Mouse (Mus musculus) heart, embryonic 16.5 days (tissue): ENCODE results near the gene Emc4. TPM values are rescaled to one million over a fixed set of nuclear protein-coding genes. Genes with fewer than 3 reads are reported as not detected.

Experiments used
- ATAC-seq: fragments of 200-750 bp; cut with Nextera tagmentation; replicated peaks from 2 replicates; pipeline ENCODE4 v1.8.0; 2017; ENCODE audit warnings: moderate number of reproducible peaks; ENCODE audit not compliant: insufficient read depth, low FRiP score; ENCODE audit errors: extremely low read depth
- H3K27ac ChIP-seq: fragments of 300-500 bp; sonication (generic); 2 replicates; pipeline ENCODE4 v1.5.1; 2014; ENCODE audit warnings: mild to moderate bottlenecking, low read length, control low read depth, moderate library complexity
- H3K27me3 ChIP-seq: fragments of 300-500 bp; sonication (generic); 2 replicates; pipeline ENCODE4 v1.6.1; 2014; ENCODE audit warnings: low read length, mixed read lengths; ENCODE audit not compliant: control insufficient read depth, insufficient read depth
- H3K36me3 ChIP-seq: fragments of 300-500 bp; sonication (generic); 2 replicates; pipeline ENCODE4 v1.6.1; 2014; ENCODE audit not compliant: control insufficient read depth, insufficient read depth
- H3K4me1 ChIP-seq: fragments of 300-500 bp; sonication (generic); 2 replicates; pipeline ENCODE4 v1.6.1; 2014; ENCODE audit warnings: low read length, mixed read lengths; ENCODE audit not compliant: control insufficient read depth, insufficient read depth
- H3K4me2 ChIP-seq: fragments of 300-500 bp; sonication (generic); 2 replicates; pipeline ENCODE4 v1.6.1; 2014; ENCODE audit warnings: low read depth, mild to moderate bottlenecking, control low read depth, low read length
- H3K4me3 ChIP-seq: fragments of 300-500 bp; sonication (generic); 2 replicates; pipeline ENCODE4 v1.5.1; 2014; ENCODE audit warnings: mild to moderate bottlenecking, control low read depth, low read length
- H3K9ac ChIP-seq: fragments of 300-500 bp; sonication (generic); 2 replicates; pipeline ENCODE4 v1.6.1; 2014; ENCODE audit warnings: low read length, control low read depth
- H3K9me3 ChIP-seq: fragments of 300-500 bp; sonication (generic); replicated peaks from 2 replicates; pipeline ENCODE4 v1.6.1; 2016; ENCODE audit warnings: low read length; ENCODE audit not compliant: control insufficient read depth
- WGBS: fragments of 180-500 bp; shearing (Covaris S2); extraction: QIAGEN DNeasy Blood & Tissue Kit; methylation state at CpG from one replicate; pipeline ENCODE4 v1.1.7; 2014; 5-methylcytosine and 5-hydroxymethylcytosine counted together
- polyA plus RNA-seq: library from polyadenylated mRNA; unstranded; fragments of >200 nt; fragmentation: Nextera tagmentation; extraction: Ambion mirVana; gene quantifications from 2 replicates; pipeline ENCODE4 v1.2.1, GENCODE M21; 2015

The Emc4 gene
- polyA plus RNA-seq, 1 experiment from 2014 or later: 98.0 TPM

DNA sequence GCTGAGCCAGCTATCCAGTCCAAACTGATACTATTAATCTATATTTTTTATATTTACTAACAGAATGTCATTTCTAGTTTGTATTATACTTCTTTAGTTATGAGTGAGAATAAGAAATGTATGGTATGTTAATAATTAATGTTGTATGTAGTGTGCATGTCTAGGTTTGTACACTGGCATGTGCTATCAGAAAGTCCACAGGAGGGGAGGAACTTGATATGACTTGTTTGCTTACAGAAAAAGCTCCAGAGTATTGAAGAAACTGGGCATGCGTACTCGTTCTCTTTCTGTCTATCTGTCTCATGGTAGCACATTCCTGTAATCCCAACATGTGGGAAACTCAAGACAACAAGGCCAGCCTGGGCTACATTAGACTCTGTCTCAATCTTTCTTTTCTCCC, 49.6 kb downstream of the Emc4 start:
- no peak for ATAC-seq
- WGBS: 80% methylated on average over 2 of the region's 2 CpGs
- Histone ChIP-seq H3K4me2 (no peak overlapping the region), H3K36me3 (no peaks in the 10 kb centered on the region), H3K4me3 (no peak overlapping the region), H3K4me1 (peaks cover 2% of the 10 kb centered on the region; the same call in 1 of the 2 replicates), H3K9ac (no peak overlapping the region), H3K27me3 (no peaks in the 10 kb centered on the region), H3K27ac (no peak overlapping the region), H3K9me3 (no peaks in the 10 kb centered on the region)

DNA sequence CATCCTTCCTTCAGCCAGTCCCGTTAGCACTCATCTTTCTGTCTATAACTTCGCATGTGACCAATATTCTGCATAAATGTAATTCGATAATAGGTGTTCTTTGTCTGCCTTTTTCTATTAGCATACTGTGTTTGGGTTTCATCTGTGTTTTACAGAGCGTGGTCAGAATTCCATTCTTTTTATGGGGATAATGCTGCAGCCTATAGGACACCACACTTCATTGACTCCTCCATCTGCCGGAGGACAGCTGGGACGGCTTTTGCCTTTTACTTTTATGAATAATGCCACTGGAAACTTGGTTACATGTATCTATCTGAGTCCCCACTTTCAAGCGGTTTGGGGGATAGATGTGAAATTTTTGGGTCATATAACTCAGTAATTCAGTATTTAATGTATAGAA, 52.2 kb downstream of the Emc4 start:
- peaks cover 4% of the 10 kb centered on the region; the same call in 1 of the 2 replicates for H3K4me1 ChIP-seq
- no peak overlapping the region for H3K9ac ChIP-seq
- no peak overlapping the region for H3K4me3 ChIP-seq
- no peaks in the 10 kb centered on the region for H3K36me3 ChIP-seq
- no peak overlapping the region for H3K27ac ChIP-seq
- H3K27me3 ChIP-seq: no peaks in the 10 kb centered on the region
- ATAC-seq: no peak
- H3K9me3 ChIP-seq: no peaks in the 10 kb centered on the region
- whole genome bisulfite sequencing: 92% methylated on average over 7 of the region's 7 CpGs
- no peak overlapping the region for H3K4me2 ChIP-seq

Other genes starting within 250 kb of the Emc4 start
- gene Olfr1316, start 233.1 kb downstream of the Emc4 start, polyA plus RNA-seq: not detected in 2 replicates
- gene Olfr1317, start 227.7 kb downstream of the Emc4 start, polyA plus RNA-seq: not detected in 2 replicates
- not detected in 2 replicates for gene Olfr1318, start 213.8 kb downstream of the Emc4 start, polyA plus RNA-seq
- 11.3 and 11.7 TPM in 2 replicates for gene Lpcat4, start 128.6 kb downstream of the Emc4 start, polyA plus RNA-seq
- gene Nutm1, start 108.7 kb downstream of the Emc4 start, polyA plus RNA-seq: not detected in 2 replicates
- 164 and 169 TPM in 2 replicates for gene Nop10, start 106.1 kb downstream of the Emc4 start, polyA plus RNA-seq
- gene Slc12a6, start 102.2 kb downstream of the Emc4 start, polyA plus RNA-seq: 10.1 and 12.2 TPM in 2 replicates
- not detected in 2 replicates for gene Gm21985, start 101.7 kb downstream of the Emc4 start, polyA plus RNA-seq
- 21.3 and 25.1 TPM in 2 replicates for gene Katnbl1, start 11.2 kb upstream of the Emc4 start, polyA plus RNA-seq
- gene Emc7, start 87.0 kb upstream of the Emc4 start, polyA plus RNA-seq: 18.3 and 19.2 TPM in 2 replicates
- gene Chrm5, start 112.7 kb upstream of the Emc4 start, polyA plus RNA-seq: not detected in 2 replicates
- 4.0 and 4.6 TPM in 2 replicates for gene Aven, start 124.9 kb upstream of the Emc4 start, polyA plus RNA-seq